Mouse (Mus musculus) stomach, embryonic 14.5 days (tissue): ENCODE data around the gene Wdr20rt. TPM values are rescaled to one million over a fixed set of nuclear protein-coding genes. Genes with fewer than 3 reads are reported as not detected.
"Not testable (repeated sequence)": the region's sequence is repeated elsewhere in the genome, so short reads cannot be mapped to it uniquely, and the experiment has no call there.

ENCODE experiments used
- ATAC-seq: fragments of 200-750 bp; cut with Nextera tagmentation; 2 replicates; pipeline ENCODE4 v1.8.0; 2017; ENCODE audit warnings: low read depth, moderate TSS enrichment; ENCODE audit not compliant: insufficient number of reproducible peaks, insufficient read depth, low FRiP score
- H3K27ac ChIP-seq: fragments of 300-500 bp; sonication (generic); 2 replicates; pipeline ENCODE4 v1.5.1; 2014; ENCODE audit warnings: mild to moderate bottlenecking, low read length, moderate library complexity, mixed read lengths
- H3K27me3 ChIP-seq: fragments of 300-500 bp; sonication (generic); 2 replicates; pipeline ENCODE4 v1.6.1; 2014; ENCODE audit warnings: low read length, control low read depth, mixed read lengths; ENCODE audit not compliant: control insufficient read depth, insufficient read depth
- H3K36me3 ChIP-seq: fragments of 300-500 bp; sonication (generic); 2 replicates; pipeline ENCODE4 v1.6.1; 2014; ENCODE audit warnings: mild to moderate bottlenecking, control low read depth, low read length, moderate library complexity, mixed read lengths; ENCODE audit not compliant: control insufficient read depth, insufficient read depth
- H3K4me1 ChIP-seq: fragments of 300-500 bp; sonication (generic); 2 replicates; pipeline ENCODE4 v1.6.1; 2014; ENCODE audit warnings: low read length, control low read depth, mixed read lengths; ENCODE audit not compliant: control insufficient read depth, insufficient read depth
- H3K4me2 ChIP-seq: fragments of 300-500 bp; sonication (generic); replicated peaks from 2 replicates; pipeline ENCODE4 v1.6.1; 2014; ENCODE audit warnings: low read depth, low read length, control low read depth
- H3K4me3 ChIP-seq: fragments of 300-500 bp; sonication (generic); 2 replicates; pipeline ENCODE4 v1.5.1; 2014; ENCODE audit warnings: low read depth, low read length, control low read depth
- H3K9ac ChIP-seq: fragments of 300-500 bp; sonication (generic); replicated peaks from 2 replicates; pipeline ENCODE4 v1.6.1; 2014; ENCODE audit warnings: low read depth, mild to moderate bottlenecking, control low read depth, low read length, moderate library complexity, mixed read lengths
- H3K9me3 ChIP-seq: fragments of 300-500 bp; sonication (generic); 2 replicates; pipeline ENCODE4 v1.6.1; 2016; ENCODE audit warnings: low read depth, low read length, control low read depth; ENCODE audit not compliant: control insufficient read depth
- WGBS: fragments of 180-500 bp; shearing (Covaris S2); extraction: QIAGEN DNeasy Blood & Tissue Kit; methylation state at CpG from one replicate; pipeline ENCODE4 v1.1.7; 2014; 5-methylcytosine and 5-hydroxymethylcytosine counted together
- polyA plus RNA-seq: library from polyadenylated mRNA; unstranded; fragments of >200 nt; fragmentation: Nextera tagmentation; extraction: Ambion mirVana; gene quantifications from 2 replicates; pipeline ENCODE4 v1.2.1, GENCODE M21; 2014

Wdr20rt gene
- polyA plus RNA-seq, 1 experiment from 2014 or later: not detected

GRCm38 (mm10) chr12:65232801-65233200 is 7.5 kb downstream of the Wdr20rt start:
- H3K4me3 ChIP-seq, ATAC-seq, H3K9ac ChIP-seq, H3K36me3 ChIP-seq, H3K9me3 ChIP-seq, H3K4me1 ChIP-seq, H3K4me2 ChIP-seq, H3K27me3 ChIP-seq, H3K27ac ChIP-seq: not testable (repeated sequence)
- WGBS: 84% methylated on average over 2 of the region's 2 CpGs

GRCm38 (mm10) chr12:65250116-65250738 is 24.9 kb downstream of the Wdr20rt start:
- Histone ChIP-seq H3K36me3 (no peaks in the 10 kb centered on the region), H3K4me3 (no peak overlapping the region), H3K9me3 (no peaks in the 10 kb centered on the region), H3K27ac (no peak overlapping the region), H3K4me2 (no peak overlapping the region), H3K4me1 (no peaks in the 10 kb centered on the region), H3K27me3 (no peaks in the 10 kb centered on the region), H3K9ac (no peak overlapping the region)
- ATAC-seq: no peak
- WGBS: 84% methylated on average over 10 of the region's 10 CpGs

GRCm38 (mm10) chr12:65256887-65257286 is 31.6 kb downstream of the Wdr20rt start:
- no peak overlapping the region for H3K4me3 ChIP-seq

GRCm38 (mm10) chr12:65258212-65259138 is 33.2 kb downstream of the Wdr20rt start:
- H3K9ac ChIP-seq: no peak overlapping the region
- H3K4me2 ChIP-seq: no peak overlapping the region
- H3K27ac ChIP-seq: no peak overlapping the region
- H3K9me3 ChIP-seq: no peaks in the 10 kb centered on the region; the same call in 1 of the 2 replicates
- H3K27me3 ChIP-seq: no peaks in the 10 kb centered on the region
- no peaks in the 10 kb centered on the region for H3K4me1 ChIP-seq
- ATAC-seq: no peak
- H3K36me3 ChIP-seq: no peaks in the 10 kb centered on the region
- H3K4me3 ChIP-seq: no peak overlapping the region
- WGBS: 40% methylated on average over 19 of the region's 19 CpGs

More at GRCm38 (mm10) chr12:65256887-65257286, 31.6 kb downstream of the Wdr20rt start:
- ATAC-seq: no peak
- H3K9ac ChIP-seq: no peak overlapping the region
- H3K27ac ChIP-seq: no peak overlapping the region
- H3K4me2 ChIP-seq: no peak overlapping the region
- H3K9me3 ChIP-seq: no peaks in the 10 kb centered on the region; the same call in 1 of the 2 replicates
- H3K36me3 ChIP-seq: no peaks in the 10 kb centered on the region
- no peaks in the 10 kb centered on the region for H3K4me1 ChIP-seq
- no peaks in the 10 kb centered on the region for H3K27me3 ChIP-seq

- WGBS: 85% methylated on average over 13 of the region's 13 CpGs
- no peak overlapping the region for H3K4me2 ChIP-seq
- ATAC-seq: no peak
These were observed 34.1 kb downstream of the Wdr20rt start for GRCm38 (mm10) chr12:65259139-65260111.

GRCm38 (mm10) chr12:65268311-65268984 is 43.1 kb downstream of the Wdr20rt start:
- Histone ChIP-seq H3K9me3 (no peaks in the 10 kb centered on the region), H3K4me2 (no peak overlapping the region), H3K27me3 (no peaks in the 10 kb centered on the region), H3K4me3 (no peak overlapping the region), H3K36me3 (no peaks in the 10 kb centered on the region), H3K9ac (no peak overlapping the region), H3K27ac (no peak overlapping the region), H3K4me1 (no peaks in the 10 kb centered on the region)
- 78% methylated on average over 5 of the region's 5 CpGs for WGBS
- no peak for ATAC-seq

More at GRCm38 (mm10) chr12:65259139-65260111, 34.1 kb downstream of the Wdr20rt start:
- H3K36me3 ChIP-seq: no peaks in the 10 kb centered on the region
- H3K9me3 ChIP-seq: no peaks in the 10 kb centered on the region; the same call in 1 of the 2 replicates
- H3K4me3 ChIP-seq: no peak overlapping the region
- no peak overlapping the region for H3K27ac ChIP-seq
- no peak overlapping the region for H3K9ac ChIP-seq
- no peaks in the 10 kb centered on the region for H3K4me1 ChIP-seq
- H3K27me3 ChIP-seq: no peaks in the 10 kb centered on the region

GRCm38 (mm10) chr12:65269406-65269805 is 44.1 kb downstream of the Wdr20rt start:
- Histone ChIP-seq H3K4me1 (no peaks in the 10 kb centered on the region), H3K27me3 (no peaks in the 10 kb centered on the region)
- 81% methylated on average over 5 of the region's 5 CpGs for WGBS

More at GRCm38 (mm10) chr12:65269406-65269805, 44.1 kb downstream of the Wdr20rt start:
- Histone ChIP-seq H3K36me3 (no peaks in the 10 kb centered on the region), H3K9me3 (no peaks in the 10 kb centered on the region), H3K9ac (no peak overlapping the region), H3K4me3 (no peak overlapping the region), H3K27ac (no peak overlapping the region), H3K4me2 (no peak overlapping the region)
- no peak for ATAC-seq
